8 mouse cellular contexts compared by ENCODE assay signal in the genomic region with DNA sequence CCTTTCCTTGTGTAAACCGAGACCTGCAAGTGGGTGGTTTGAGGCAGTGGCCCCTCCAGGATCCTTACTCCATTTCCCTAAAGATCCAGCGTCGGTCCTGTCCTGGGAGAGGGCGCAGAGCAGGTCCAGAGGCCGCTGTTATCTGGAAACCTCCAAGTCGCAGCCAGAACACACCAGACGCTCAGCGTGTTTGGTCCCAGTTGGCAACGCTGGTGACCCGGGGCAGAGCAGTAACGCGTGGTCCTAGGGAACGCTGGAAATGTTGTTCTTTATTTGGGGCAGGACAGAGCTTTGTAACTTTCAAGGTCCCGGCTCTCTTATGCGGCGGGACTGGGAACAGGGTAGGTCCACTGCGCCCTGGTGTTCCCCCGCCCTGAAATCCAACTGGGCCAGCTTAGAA. TPM values are rescaled to one million over a fixed set of nuclear protein-coding genes. Genes with fewer than 3 reads are reported as not detected.
A peak's percentile ranks its signal among the peaks of the same experiment; 100 is the strongest.
DNase-seq lines count a peak whose midpoint lies in the region; ATAC-seq and TF ChIP-seq lines count a peak whose summit lies in the region.

No protein-coding gene starts in this region.

- H3K27ac ChIP-seq in lung, postnatal 0 days (ENCODE audit: low read length), result peak overlapping the region; percentile 92
- H3K27ac ChIP-seq in embryonic facial prominence, embryonic 12.5 days, result no peak overlapping the region
- H3K27ac ChIP-seq in hindbrain, embryonic 14.5 days, result no peak overlapping the region
- no peak overlapping the region for H3K27ac ChIP-seq in midbrain, embryonic 14.5 days (replicated peaks; ENCODE audit: low read depth, low read length)

- H3K4me3 ChIP-seq in lung, postnatal 0 days (ENCODE audit: low read depth, low read length), result peak overlapping the region; percentile 92
- peak overlapping the region; percentile 71 for H3K4me3 ChIP-seq in embryonic facial prominence, embryonic 12.5 days
- H3K4me3 ChIP-seq in hindbrain, embryonic 14.5 days (replicated peaks; ENCODE audit: low read length), result peak overlapping the region; percentile 62
- H3K4me3 ChIP-seq in midbrain, embryonic 14.5 days (replicated peaks; ENCODE audit: low read depth, low read length), result peak overlapping the region; percentile 56

- no peaks in the 10 kb centered on the region for H3K36me3 ChIP-seq in lung, postnatal 0 days (ENCODE audit: insufficient read depth, low read length)
- H3K36me3 ChIP-seq in embryonic facial prominence, embryonic 12.5 days, result no peaks in the 10 kb centered on the region
- no peaks in the 10 kb centered on the region for H3K36me3 ChIP-seq in hindbrain, embryonic 14.5 days (replicated peaks; ENCODE audit: control insufficient read depth, insufficient read depth)
- no peaks in the 10 kb centered on the region for H3K36me3 ChIP-seq in midbrain, embryonic 14.5 days (ENCODE audit: control insufficient read depth, insufficient read depth, low read length)

- H3K9me3 ChIP-seq in lung, postnatal 0 days (ENCODE audit: low read length), result no peaks in the 10 kb centered on the region
- no peaks in the 10 kb centered on the region for H3K9me3 ChIP-seq in embryonic facial prominence, embryonic 12.5 days
- no peaks in the 10 kb centered on the region for H3K9me3 ChIP-seq in hindbrain, embryonic 14.5 days (ENCODE audit: control insufficient read depth, low read length)
- H3K9me3 ChIP-seq in midbrain, embryonic 14.5 days (ENCODE audit: control insufficient read depth, low read length), result no peaks in the 10 kb centered on the region

- WGBS in lung, postnatal 0 days, result 4% methylated on average over 18 of the region's 18 CpGs
- 3% methylated on average over 18 of the region's 18 CpGs for WGBS in embryonic facial prominence, embryonic 12.5 days
- 3% methylated on average over 18 of the region's 18 CpGs for WGBS in hindbrain, embryonic 14.5 days
- WGBS in midbrain, embryonic 14.5 days, result 4% methylated on average over 18 of the region's 18 CpGs

- no peak for DNase-seq in lung, postnatal 0 days (ENCODE audit: low spot score)
- DNase-seq in lung, postnatal 14 days, result no peak
- DNase-seq in hindbrain, embryonic 14.5 days (ENCODE audit: low spot score), result no peak
- DNase-seq in midbrain, embryonic 14.5 days, result peak; percentile 15
- no peak for DNase-seq in B cell, adult 2 months
- no peak for DNase-seq in spleen, adult 18-20 months

- H3K9ac ChIP-seq in lung, postnatal 0 days (replicated peaks; ENCODE audit: low read depth), result peak overlapping the region; percentile 73; the same call in 1 of the 2 replicates
- peak overlapping the region; percentile 66 for H3K9ac ChIP-seq in embryonic facial prominence, embryonic 12.5 days
- H3K9ac ChIP-seq in hindbrain, embryonic 14.5 days, result peak overlapping the region; percentile 53
- H3K9ac ChIP-seq in midbrain, embryonic 14.5 days (replicated peaks; ENCODE audit: low read length), result peak overlapping the region; percentile 46; the same call in 1 of the 2 replicates

- no peaks in the 10 kb centered on the region for H3K27me3 ChIP-seq in lung, postnatal 0 days (replicated peaks; ENCODE audit: insufficient read depth, low read length)
- peaks cover 48% of the 10 kb centered on the region for H3K27me3 ChIP-seq in embryonic facial prominence, embryonic 12.5 days
- peaks cover 62% of the 10 kb centered on the region for H3K27me3 ChIP-seq in hindbrain, embryonic 14.5 days (ENCODE audit: control insufficient read depth, insufficient read depth, low read length)
- peaks cover 45% of the 10 kb centered on the region for H3K27me3 ChIP-seq in midbrain, embryonic 14.5 days (ENCODE audit: control insufficient read depth, insufficient read depth, low read length)

- TF ChIP-seq EP300 in lung, postnatal 0 days (IDR thresholded peaks at IDR 0.05), result no peak

- peaks cover 21% of the 10 kb centered on the region for H3K4me1 ChIP-seq in lung, postnatal 0 days (ENCODE audit: insufficient read depth, low read depth, low read length)
- H3K4me1 ChIP-seq in embryonic facial prominence, embryonic 12.5 days, result peaks cover 32% of the 10 kb centered on the region
- peaks cover 9% of the 10 kb centered on the region; the same call in 1 of the 2 replicates for H3K4me1 ChIP-seq in hindbrain, embryonic 14.5 days (replicated peaks; ENCODE audit: control insufficient read depth, insufficient read depth, low read length)
- peaks cover 10% of the 10 kb centered on the region for H3K4me1 ChIP-seq in midbrain, embryonic 14.5 days (ENCODE audit: control insufficient read depth, insufficient read depth, low read length)

- peak; percentile 14 for ATAC-seq in lung, postnatal 0 days
- ATAC-seq in embryonic facial prominence, embryonic 12.5 days (ENCODE audit: insufficient number of reproducible peaks, insufficient read depth, low FRiP score, low TSS enrichment), result no peak
- ATAC-seq in hindbrain, embryonic 14.5 days (ENCODE audit: low FRiP score), result no peak
- ATAC-seq in midbrain, embryonic 14.5 days (ENCODE audit: low FRiP score, low TSS enrichment), result peak; percentile 43; the same call in 1 of the 2 replicates
- ATAC-seq in megakaryocyte progenitor cell, adult 5-6 weeks (replicated peaks; ENCODE audit: poor library complexity), result no peak

- no peak for TF ChIP-seq CTCF in lung, postnatal 0 days (IDR thresholded peaks at IDR 0.05)

- H3K4me2 ChIP-seq in lung, postnatal 0 days (replicated peaks; ENCODE audit: low read depth, low read length), result peak overlapping the region; percentile 78
- peak overlapping the region; percentile 91 for H3K4me2 ChIP-seq in embryonic facial prominence, embryonic 12.5 days (replicated peaks)
- H3K4me2 ChIP-seq in hindbrain, embryonic 14.5 days (replicated peaks), result peak overlapping the region; percentile 96
- peak overlapping the region; percentile 91 for H3K4me2 ChIP-seq in midbrain, embryonic 14.5 days (ENCODE audit: low read length)

RNA-seq across cellular contexts. Expression of a gene that starts 0.4 kb away (rescaled TPM):
- 22.7 and 25.1 TPM in 2 replicates for polyA plus RNA-seq in lung, postnatal 0 days (2015; fragmentation: Nextera tagmentation; extraction: Ambion mirVana)
- 8.8 and 8.9 TPM in 2 replicates for polyA plus RNA-seq in embryonic facial prominence, embryonic 12.5 days (2016; fragmentation: Nextera tagmentation; extraction: Ambion mirVana)
- polyA plus RNA-seq in hindbrain, embryonic 14.5 days (2014; fragmentation: Nextera tagmentation; extraction: Ambion mirVana), result 1.5 and 1.6 TPM in 2 replicates
- 0.36 and 1.2 TPM in 2 replicates for polyA plus RNA-seq in midbrain, embryonic 14.5 days (2014; fragmentation: Nextera tagmentation; extraction: Ambion mirVana)
- 15.0 and 15.6 TPM in 2 replicates for total RNA-seq in megakaryocyte progenitor cell, adult 5-6 weeks (2015)
- 16.5 and 16.8 TPM in 2 replicates for total RNA-seq in megakaryocyte progenitor cell, adult 5-6 weeks (2017)

RNA-seq across cellular contexts. Expression of a gene that starts 6.9 kb away (rescaled TPM):
- 1.1 and 2.1 TPM in 2 replicates for polyA plus RNA-seq in lung, postnatal 0 days (2015; fragmentation: Nextera tagmentation; extraction: Ambion mirVana)
- polyA plus RNA-seq in embryonic facial prominence, embryonic 12.5 days (2016; fragmentation: Nextera tagmentation; extraction: Ambion mirVana), result 1.2 and 2.4 TPM in 2 replicates
- polyA plus RNA-seq in hindbrain, embryonic 14.5 days (2014; fragmentation: Nextera tagmentation; extraction: Ambion mirVana), result 0.20 and 0.41 TPM in 2 replicates
- polyA plus RNA-seq in midbrain, embryonic 14.5 days (2014; fragmentation: Nextera tagmentation; extraction: Ambion mirVana), result 0.28 TPM in 1 of 2 replicates, not detected in the other
- 0.90 and 1.7 TPM in 2 replicates for total RNA-seq in megakaryocyte progenitor cell, adult 5-6 weeks (2015)
- total RNA-seq in megakaryocyte progenitor cell, adult 5-6 weeks (2017), result 0.27 TPM in 1 of 2 replicates, not detected in the other

RNA-seq across cellular contexts. Expression of a gene that starts 37.6 kb away (rescaled TPM):
- 51.9 and 57.5 TPM in 2 replicates for polyA plus RNA-seq in lung, postnatal 0 days (2015; fragmentation: Nextera tagmentation; extraction: Ambion mirVana)
- polyA plus RNA-seq in embryonic facial prominence, embryonic 12.5 days (2016; fragmentation: Nextera tagmentation; extraction: Ambion mirVana), result 110 and 112 TPM in 2 replicates
- polyA plus RNA-seq in hindbrain, embryonic 14.5 days (2014; fragmentation: Nextera tagmentation; extraction: Ambion mirVana), result 63.0 and 68.0 TPM in 2 replicates
- polyA plus RNA-seq in midbrain, embryonic 14.5 days (2014; fragmentation: Nextera tagmentation; extraction: Ambion mirVana), result 67.2 and 69.9 TPM in 2 replicates
- total RNA-seq in megakaryocyte progenitor cell, adult 5-6 weeks (2015), result 27.2 and 28.8 TPM in 2 replicates
- 22.4 and 26.3 TPM in 2 replicates for total RNA-seq in megakaryocyte progenitor cell, adult 5-6 weeks (2017)

RNA-seq across cellular contexts. Expression of a gene that starts 48.8 kb away (rescaled TPM):
- 0.16 TPM in 1 of 2 replicates, not detected in the other for polyA plus RNA-seq in lung, postnatal 0 days (2015; fragmentation: Nextera tagmentation; extraction: Ambion mirVana)
- 0.22 and 0.67 TPM in 2 replicates for polyA plus RNA-seq in embryonic facial prominence, embryonic 12.5 days (2016; fragmentation: Nextera tagmentation; extraction: Ambion mirVana)
- 1.5 and 3.2 TPM in 2 replicates for polyA plus RNA-seq in hindbrain, embryonic 14.5 days (2014; fragmentation: Nextera tagmentation; extraction: Ambion mirVana)
- polyA plus RNA-seq in midbrain, embryonic 14.5 days (2014; fragmentation: Nextera tagmentation; extraction: Ambion mirVana), result 1.3 and 2.0 TPM in 2 replicates
- total RNA-seq in megakaryocyte progenitor cell, adult 5-6 weeks (2015), result not detected in 2 replicates
- total RNA-seq in megakaryocyte progenitor cell, adult 5-6 weeks (2017), result not detected in 2 replicates

Comparison
In these comparisons a context has a peak if more than half of its experiments do, and no peak if none do; other contexts are left out.
1. ATAC-seq: peak in lung, postnatal 0 days (single experiment) and midbrain, embryonic 14.5 days (single experiment); none in embryonic facial prominence, embryonic 12.5 days (single experiment), hindbrain, embryonic 14.5 days (single experiment) and megakaryocyte progenitor cell, adult 5-6 weeks (single experiment).
2. Peak in every context shown above with its lines, with median percentiles within 50 percentile points of each other: H3K4me2 ChIP-seq, H3K4me3 ChIP-seq and H3K9ac ChIP-seq.